In the genomic region with DNA sequence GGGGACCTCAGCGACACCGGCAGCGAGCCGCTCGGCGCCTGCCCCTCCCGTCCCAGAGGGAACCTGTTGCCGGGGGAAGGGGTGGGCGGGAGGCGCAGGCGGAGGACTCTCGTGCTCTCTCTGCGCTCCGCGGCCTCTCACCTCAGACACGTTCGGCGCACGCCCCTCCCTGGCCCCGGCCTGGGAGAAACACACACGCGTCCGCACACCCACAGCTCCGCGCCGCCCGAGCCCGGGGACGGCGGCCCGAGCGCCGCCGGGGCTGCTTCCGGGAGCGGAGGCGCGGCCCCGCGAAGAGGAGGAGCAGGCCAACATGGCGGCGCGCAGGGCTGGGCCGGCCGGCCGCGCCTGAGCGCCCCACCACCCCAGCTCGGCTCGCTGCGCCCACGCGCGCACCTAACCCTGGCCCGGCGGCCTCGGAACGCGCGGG, we compare ENCODE assay signal across 8 mouse cellular contexts. TPM values are rescaled to one million over a fixed set of nuclear protein-coding genes. Genes with fewer than 3 reads are reported as not detected.
DNase-seq lines count a peak whose midpoint lies in the region; ATAC-seq and TF ChIP-seq lines count a peak whose summit lies in the region.

A gene (plus strand): TSS at position 293 of the 430 bp plus-strand sequence.

- ATAC-seq in erythroid progenitor cell, adult 5-6 weeks (replicated peaks; ENCODE audit: low FRiP score, poor library complexity, severe bottlenecking), result peak; percentile 79
- ATAC-seq in heart, embryonic 12.5 days (ENCODE audit: insufficient number of reproducible peaks, low FRiP score), result peak; percentile 92
- peak; percentile 90 for ATAC-seq in kidney, embryonic 16.5 days (ENCODE audit: low FRiP score, low TSS enrichment)
- peak; percentile 90 for ATAC-seq in liver, embryonic 12.5 days

- H3K36me3 ChIP-seq in C2C12 (ENCODE audit: control insufficient read depth, insufficient read depth) (peaks cover 8% of the 10 kb centered on the region), myocyte (ENCODE audit: control insufficient read depth, insufficient read depth) (no peaks in the 10 kb centered on the region)
- no peaks in the 10 kb centered on the region for H3K36me3 ChIP-seq in heart, embryonic 12.5 days
- H3K36me3 ChIP-seq in kidney, embryonic 16.5 days (ENCODE audit: insufficient read depth, low read length), result no peaks in the 10 kb centered on the region
- peaks cover 16% of the 10 kb centered on the region for H3K36me3 ChIP-seq in liver, embryonic 12.5 days

- DNase-seq in brain, adult 2 months (ENCODE audit: low read depth, low spot score), result peak; percentile 81
- peak; percentile 82 to 83 for DNase-seq in spleen, postnatal 36 days (ENCODE audit: low spot score in 2 of 2)

- TF ChIP-seq POLR2A in myocyte (IDR thresholded peaks at IDR 0.05; ENCODE audit: insufficient read length, low read depth), result peak; percentile 88

- TF ChIP-seq CTCF in C2C12 (IDR thresholded peaks at IDR 0.05; ENCODE audit: control insufficient read depth, insufficient read depth, insufficient read length), result no peak

- peaks cover 48% of the 10 kb centered on the region for H3K79me3 ChIP-seq in C2C12 (ENCODE audit: low read depth)

- H3K4me3 ChIP-seq in C2C12 (ENCODE audit: insufficient read depth, poor library complexity, severe bottlenecking) (peak within 1 kb of the TSS; percentile 84), myocyte (peak within 1 kb of the TSS; percentile 94)
- H3K4me3 ChIP-seq in heart, embryonic 12.5 days, result peak within 1 kb of the TSS; percentile 96
- H3K4me3 ChIP-seq in kidney, embryonic 16.5 days (ENCODE audit: low read length), result peak within 1 kb of the TSS; percentile 96
- H3K4me3 ChIP-seq in liver, embryonic 12.5 days, result peak within 1 kb of the TSS; percentile 98

- H3K9me3 ChIP-seq in heart, embryonic 12.5 days (replicated peaks), result no peaks in the 10 kb centered on the region
- H3K9me3 ChIP-seq in kidney, embryonic 16.5 days (ENCODE audit: low read length), result no peaks in the 10 kb centered on the region
- H3K9me3 ChIP-seq in liver, embryonic 12.5 days (replicated peaks), result no peaks in the 10 kb centered on the region

- H3K27ac ChIP-seq in heart, embryonic 12.5 days (ENCODE audit: poor library complexity, severe bottlenecking), result peak within 1 kb of the TSS; percentile 97
- H3K27ac ChIP-seq in kidney, embryonic 16.5 days (ENCODE audit: low read length), result peak within 1 kb of the TSS; percentile 93
- H3K27ac ChIP-seq in liver, embryonic 12.5 days, result peak within 1 kb of the TSS; percentile 93

- H3K27me3 ChIP-seq in C2C12 (ENCODE audit: control insufficient read depth, insufficient read depth, insufficient read length) (no peaks in the 10 kb centered on the region), myocyte (ENCODE audit: control insufficient read depth, insufficient read depth, insufficient read length) (no peaks in the 10 kb centered on the region)
- no peaks in the 10 kb centered on the region for H3K27me3 ChIP-seq in heart, embryonic 12.5 days (replicated peaks)
- H3K27me3 ChIP-seq in kidney, embryonic 16.5 days (ENCODE audit: insufficient read depth, low read length), result no peaks in the 10 kb centered on the region
- no peaks in the 10 kb centered on the region for H3K27me3 ChIP-seq in liver, embryonic 12.5 days (replicated peaks)

- WGBS in heart, embryonic 12.5 days, result 0% methylated on average over 60 of the region's 60 CpGs
- under 1% methylated on average over 31 of the region's 60 CpGs for WGBS in kidney, embryonic 16.5 days
- under 1% methylated on average over 54 of the region's 60 CpGs for WGBS in liver, embryonic 12.5 days (ENCODE audit: insufficient replicate concordance)

- peak within 1 kb of the TSS; percentile 94 for H3ac ChIP-seq in C2C12 (ENCODE audit: control insufficient read depth, insufficient read length, low read depth)
- peak within 1 kb of the TSS; percentile 98 for H3ac ChIP-seq in myocyte (ENCODE audit: control insufficient read depth, insufficient read length)

- peak within 1 kb of the TSS; percentile 99 for H3K9ac ChIP-seq in heart, embryonic 12.5 days
- peak within 1 kb of the TSS; percentile 98 for H3K9ac ChIP-seq in kidney, embryonic 16.5 days (replicated peaks; ENCODE audit: low read length)
- peak within 1 kb of the TSS; percentile 99 for H3K9ac ChIP-seq in liver, embryonic 12.5 days

- peaks cover 58% of the 10 kb centered on the region for H3K79me2 ChIP-seq in C2C12 (ENCODE audit: control insufficient read depth, insufficient read depth)
- peaks cover 52% of the 10 kb centered on the region for H3K79me2 ChIP-seq in myocyte (ENCODE audit: control insufficient read depth, insufficient read depth)

- H3K4me2 ChIP-seq in heart, embryonic 12.5 days, result peak within 1 kb of the TSS; percentile 86
- H3K4me2 ChIP-seq in kidney, embryonic 16.5 days (replicated peaks; ENCODE audit: low read depth, low read length), result peak within 1 kb of the TSS; percentile 69
- H3K4me2 ChIP-seq in liver, embryonic 12.5 days, result peak within 1 kb of the TSS; percentile 95
- peak within 1 kb of the TSS; percentile 83 for H3K4me2 ChIP-seq in myocyte (ENCODE audit: low read depth)

- H3K4me1 ChIP-seq in heart, embryonic 12.5 days (replicated peaks), result peaks cover 40% of the 10 kb centered on the region
- peaks cover 41% of the 10 kb centered on the region for H3K4me1 ChIP-seq in kidney, embryonic 16.5 days (ENCODE audit: insufficient read depth, low read length)
- H3K4me1 ChIP-seq in liver, embryonic 12.5 days, result peaks cover 62% of the 10 kb centered on the region

TF ChIP-seq in C2C12, 6 proteins besides CTCF, POLR2A, EP300 and RAD21:
- TF ChIP-seq MYOD1 (IDR thresholded peaks at IDR 0.05; ENCODE audit: control insufficient read depth, insufficient read length, low read depth) (no peak), MAX (IDR thresholded peaks at IDR 0.05) (no peak), MYOG (IDR thresholded peaks at IDR 0.05; ENCODE audit: control insufficient read depth, extremely low read depth, insufficient read length) (no peak), FOSL1 (IDR thresholded peaks at IDR 0.05; ENCODE audit: insufficient read depth, low read length, poor library complexity, severe bottlenecking) (no peak), CEBPB (IDR thresholded peaks at IDR 0.05; ENCODE audit: low read depth) (no peak), USF1 (IDR thresholded peaks at IDR 0.05; ENCODE audit: low read depth) (no peak)

TF ChIP-seq in myocyte, 11 proteins besides CTCF, POLR2A, EP300 and RAD21:
- TF ChIP-seq MAX (IDR thresholded peaks at IDR 0.05; ENCODE audit: low read depth) (no peak), POLR2AphosphoS2 (IDR thresholded peaks at IDR 0.05; ENCODE audit: insufficient read length, low read depth) (peak; percentile 27), REST (IDR thresholded peaks at IDR 0.05; ENCODE audit: insufficient read depth, insufficient read length) (no peak)

RNA-seq across cellular contexts. Expression of the gene that starts here (rescaled TPM):
- polyA plus RNA-seq in C2C12 (2012; fragmentation: generic; extraction: Trizol) (5.7 TPM), myocyte (2012; fragmentation: generic; extraction: Trizol) (5.3 TPM)
- 13.0 and 32.7 TPM in 2 replicates for total RNA-seq in erythroid progenitor cell, adult 5-6 weeks (2015; ENCODE audit: low replicate concordance)
- total RNA-seq in erythroid progenitor cell, adult 5-6 weeks (2017; ENCODE audit: low replicate concordance), result 20.7 and 25.4 TPM in 2 replicates
- 10.4 and 10.6 TPM in 2 replicates for polyA plus RNA-seq in heart, embryonic 12.5 days (2016; fragmentation: Nextera tagmentation; extraction: Ambion mirVana)
- 6.3 and 6.4 TPM in 2 replicates for polyA plus RNA-seq in kidney, embryonic 16.5 days (2015; fragmentation: Nextera tagmentation; extraction: Ambion mirVana)
- polyA plus RNA-seq in liver, embryonic 12.5 days (2016; fragmentation: Nextera tagmentation; extraction: Ambion mirVana), result 13.5 and 13.6 TPM in 2 replicates

Comparison
In these comparisons a context has a peak if more than half of its experiments do, and no peak if none do; other contexts are left out.
1. Peak in every context shown above with its lines: DNase-seq, ATAC-seq, H3K4me3 ChIP-seq and H3K27ac ChIP-seq.